8 mouse cellular contexts compared by ENCODE assay signal in genomic region chrX:82814618-82815017, GRCm38 (mm10).
A peak's percentile ranks its signal among the peaks of the same experiment; 100 is the strongest.
DNase-seq lines count a peak whose midpoint lies in the region; ATAC-seq lines count a peak whose summit lies in the region.

No protein-coding gene starts in this region.

- H3K9me3 ChIP-seq in heart, embryonic 14.5 days (ENCODE audit: control insufficient read depth, low read length): no peaks in the 10 kb centered on the region
- no peaks in the 10 kb centered on the region for H3K9me3 ChIP-seq in embryonic facial prominence, embryonic 14.5 days (ENCODE audit: control insufficient read depth, low read length)
- no peaks in the 10 kb centered on the region for H3K9me3 ChIP-seq in neural tube, embryonic 14.5 days (ENCODE audit: control insufficient read depth, low read length)

- no peak for DNase-seq in heart, adult 8-10 months (ENCODE audit: low spot score)
- peak; percentile 47 for DNase-seq in embryonic facial prominence, embryonic 14.5 days (ENCODE audit: low spot score)
- peak; percentile 5 to 16 for DNase-seq in layer of hippocampus, postnatal 10 days (ENCODE audit: low spot score in 2 of 2)
- DNase-seq in thymus, postnatal 14 days: no peak

- H3K9ac ChIP-seq in heart, embryonic 14.5 days (ENCODE audit: low read length): 0 out of 2 replicates have a peak overlapping the region, but pooled peaks have one; percentile 25
- no peak overlapping the region for H3K9ac ChIP-seq in embryonic facial prominence, embryonic 14.5 days (ENCODE audit: low read depth, low read length)
- H3K9ac ChIP-seq in neural tube, embryonic 14.5 days (replicated peaks; ENCODE audit: low read depth, low read length): no peak overlapping the region

- H3K36me3 ChIP-seq in heart, embryonic 14.5 days (ENCODE audit: control insufficient read depth, insufficient read depth, low read length): no peaks in the 10 kb centered on the region
- H3K36me3 ChIP-seq in embryonic facial prominence, embryonic 14.5 days (ENCODE audit: control insufficient read depth, insufficient read depth, low read length): no peaks in the 10 kb centered on the region
- H3K36me3 ChIP-seq in neural tube, embryonic 14.5 days (ENCODE audit: control insufficient read depth, insufficient read depth, low read length): no peaks in the 10 kb centered on the region

- H3K27ac ChIP-seq in heart, embryonic 14.5 days (replicated peaks in 1 of 2; ENCODE audit: control insufficient read depth in 1 of 2, insufficient read depth in 1 of 2, low read depth in 2 of 2, low read length in 2 of 2): no peak overlapping the region
- no peak overlapping the region for H3K27ac ChIP-seq in embryonic facial prominence, embryonic 14.5 days (replicated peaks; ENCODE audit: low read depth, low read length)
- H3K27ac ChIP-seq in neural tube, embryonic 14.5 days (ENCODE audit: low read depth, low read length): no peak overlapping the region

- no peaks in the 10 kb centered on the region for H3K27me3 ChIP-seq in heart, embryonic 14.5 days (ENCODE audit: control insufficient read depth, insufficient read depth, low read length)
- H3K27me3 ChIP-seq in embryonic facial prominence, embryonic 14.5 days (replicated peaks; ENCODE audit: control insufficient read depth, insufficient read depth, low read length): no peaks in the 10 kb centered on the region
- no peaks in the 10 kb centered on the region for H3K27me3 ChIP-seq in neural tube, embryonic 14.5 days (ENCODE audit: control insufficient read depth, insufficient read depth, low read length)

- H3K4me2 ChIP-seq in heart, embryonic 14.5 days (ENCODE audit: low read length): peak overlapping the region; percentile 62
- H3K4me2 ChIP-seq in embryonic facial prominence, embryonic 14.5 days (ENCODE audit: low read depth, low read length): peak overlapping the region; percentile 52
- peak overlapping the region; percentile 37; the same call in 1 of the 2 replicates for H3K4me2 ChIP-seq in neural tube, embryonic 14.5 days (ENCODE audit: low read depth, low read length)

- 28% methylated on average over 11 of the region's 11 CpGs for WGBS in heart, embryonic 14.5 days
- WGBS in embryonic facial prominence, embryonic 14.5 days: 27% methylated on average over 11 of the region's 11 CpGs
- whole genome bisulfite sequencing in neural tube, embryonic 14.5 days: 24% methylated on average over 11 of the region's 11 CpGs

- H3K4me3 ChIP-seq in heart, embryonic 14.5 days (ENCODE audit: control insufficient read depth in 1 of 2, insufficient read depth in 1 of 2, low read depth in 1 of 2, low read length in 2 of 2): peak overlapping the region; percentile 29 to 42
- peak overlapping the region; percentile 29 for H3K4me3 ChIP-seq in embryonic facial prominence, embryonic 14.5 days (ENCODE audit: low read depth, low read length)
- H3K4me3 ChIP-seq in neural tube, embryonic 14.5 days (ENCODE audit: low read depth, low read length): peak overlapping the region; percentile 20

- H3K4me1 ChIP-seq in heart, embryonic 14.5 days (ENCODE audit: control insufficient read depth in 2 of 2, insufficient read depth in 2 of 2, low read length in 2 of 2): no peaks in the 10 kb centered on the region
- H3K4me1 ChIP-seq in embryonic facial prominence, embryonic 14.5 days (ENCODE audit: control insufficient read depth, insufficient read depth, low read length): no peaks in the 10 kb centered on the region
- no peaks in the 10 kb centered on the region for H3K4me1 ChIP-seq in neural tube, embryonic 14.5 days (ENCODE audit: control insufficient read depth, insufficient read depth, low read length)

- no peak for ATAC-seq in heart, embryonic 14.5 days (ENCODE audit: insufficient number of reproducible peaks, insufficient read depth, low FRiP score, low read depth)
- no peak for ATAC-seq in embryonic facial prominence, embryonic 14.5 days (ENCODE audit: low read depth)
- ATAC-seq in neural tube, embryonic 14.5 days (ENCODE audit: low read depth): peak; percentile 38; the same call in 1 of the 2 replicates
- ATAC-seq in megakaryocyte-erythroid progenitor cell, adult 5-6 weeks (replicated peaks; ENCODE audit: low FRiP score, low TSS enrichment, poor library complexity, severe bottlenecking): no peak
- no peak for ATAC-seq in CD4-positive, CD25-positive, alpha-beta regulatory T cell, adult 4 months

Comparison
In these comparisons a context has a peak if more than half of its experiments do, and no peak if none do; other contexts are left out.
1. DNase-seq: peak in embryonic facial prominence, embryonic 14.5 days (single experiment) and layer of hippocampus, postnatal 10 days (2 of 2); none in heart, adult 8-10 months (single experiment) and thymus, postnatal 14 days (single experiment).
2. Peak in every context shown above with its lines, with median percentiles within 50 percentile points of each other: H3K4me2 ChIP-seq and H3K4me3 ChIP-seq.